Mouse (Mus musculus): Measurements from ENCODE around the gene Fmnl3.
A peak's percentile ranks its signal among the peaks of the same experiment; 100 is the strongest.

Fmnl3 gene

GRCm38 (mm10) chr15:99317267-99317651 is 53.0 kb downstream of the Fmnl3 start:
- DNase-seq (ENCODE audit: low spot score), result no peak

- peak; percentile 63 for DNase-seq (ENCODE audit: low spot score)
These were observed 53.7 kb downstream of the Fmnl3 start for GRCm38 (mm10) chr15:99316314-99317266.

- DNase-seq (ENCODE audit: low spot score), result no peak
These were observed 55.4 kb downstream of the Fmnl3 start for GRCm38 (mm10) chr15:99314891-99315290.

GRCm38 (mm10) chr15:99310617-99311016 is 59.7 kb downstream of the Fmnl3 start:
- no peak for DNase-seq (ENCODE audit: low spot score)

- no peak for DNase-seq (ENCODE audit: low spot score)
These were observed 60.7 kb downstream of the Fmnl3 start for GRCm38 (mm10) chr15:99309549-99309948.

- no peak for DNase-seq (ENCODE audit: low spot score)
These were observed 62.8 kb downstream of the Fmnl3 start for GRCm38 (mm10) chr15:99307476-99307875.

- DNase-seq (ENCODE audit: low spot score), result no peak
These were observed 74.1 kb downstream of the Fmnl3 start for GRCm38 (mm10) chr15:99296213-99296612.

GRCm38 (mm10) chr15:99295484-99295981 is 74.7 kb downstream of the Fmnl3 start, which contains the start of gene Fam186b:
Gene Fam186b (minus strand): TSS chr15:99295888.
- no peak for DNase-seq (ENCODE audit: low spot score)

GRCm38 (mm10) chr15:99294813-99295374 is 75.4 kb downstream of the Fmnl3 start, which contains the start of gene Prpf40b:
Gene Prpf40b (plus strand): TSS chr15:99295087.
- DNase-seq (ENCODE audit: low spot score), result peak; percentile 93

GRCm38 (mm10) chr15:99294287-99294686 is 76.0 kb downstream of the Fmnl3 start:
- DNase-seq (ENCODE audit: low spot score), result no peak

GRCm38 (mm10) chr15:99290586-99290985 is 79.7 kb downstream of the Fmnl3 start:
- DNase-seq (ENCODE audit: low spot score), result no peak

- no peak for DNase-seq (ENCODE audit: low spot score)
These were observed 85.1 kb downstream of the Fmnl3 start for GRCm38 (mm10) chr15:99285189-99285535.

- DNase-seq (ENCODE audit: low spot score), result no peak
These were observed 85.6 kb downstream of the Fmnl3 start for GRCm38 (mm10) chr15:99284527-99285188.

GRCm38 (mm10) chr15:99283456-99283855 is 86.8 kb downstream of the Fmnl3 start:
- DNase-seq (ENCODE audit: low spot score), result no peak

- DNase-seq (ENCODE audit: low spot score), result no peak
These were observed 92.0 kb downstream of the Fmnl3 start for GRCm38 (mm10) chr15:99278271-99278670.

GRCm38 (mm10) chr15:99276095-99276494 is 94.2 kb downstream of the Fmnl3 start:
- no peak for DNase-seq (ENCODE audit: low spot score)
